13 mouse cellular contexts compared by ENCODE assay signal in the genomic region with DNA sequence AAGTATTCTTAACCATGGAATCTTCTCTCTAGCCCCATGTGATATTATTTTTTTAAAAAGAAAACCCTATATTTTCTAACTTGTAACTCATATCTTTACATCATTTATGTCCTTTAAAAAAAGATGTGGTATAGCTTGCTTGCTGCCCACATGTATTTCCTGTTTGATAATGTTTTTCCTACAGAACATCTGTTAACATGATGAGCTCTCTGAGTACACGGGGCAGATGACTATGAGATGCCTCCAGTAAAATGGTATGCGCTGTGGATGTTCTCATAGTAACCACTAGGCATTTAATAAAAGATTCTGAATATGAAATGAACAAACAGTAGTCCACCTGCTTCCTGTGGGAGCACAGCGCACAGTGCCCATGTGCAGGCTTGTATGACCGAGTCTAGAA.
"Had no signal": no experiment of that assay in that cellular context is flagged by ENCODE, and none has a peak within 500 bp of the region (broad histone marks: within the 10 kb centered on the region; RNA-seq: fewer than 3 reads in every experiment).

No protein-coding gene starts in this region.

- DNase-seq: gastrocnemius, postnatal 10 days; gastrocnemius, postnatal 25 days; heart, adult 2 months; heart, postnatal 14 days; heart, postnatal 4 days; kidney, adult 18-20 months; kidney, adult 8-10 months; kidney, postnatal 10 days; kidney, postnatal 4 days; left cerebral cortex, postnatal 4 days had no signal

- ATAC-seq: hindbrain, postnatal 0 days; intestine, postnatal 0 days; liver, embryonic 12.5 days had no signal
